Mouse (Mus musculus): ENCODE measurements at regions not wholly inside any gene's neighbourhood (a gene's known extent, or its start where the extent isn't known, plus 50 kb on each side); places are given as distances from the start of the nearest gene placed in this dataset.

DNA sequence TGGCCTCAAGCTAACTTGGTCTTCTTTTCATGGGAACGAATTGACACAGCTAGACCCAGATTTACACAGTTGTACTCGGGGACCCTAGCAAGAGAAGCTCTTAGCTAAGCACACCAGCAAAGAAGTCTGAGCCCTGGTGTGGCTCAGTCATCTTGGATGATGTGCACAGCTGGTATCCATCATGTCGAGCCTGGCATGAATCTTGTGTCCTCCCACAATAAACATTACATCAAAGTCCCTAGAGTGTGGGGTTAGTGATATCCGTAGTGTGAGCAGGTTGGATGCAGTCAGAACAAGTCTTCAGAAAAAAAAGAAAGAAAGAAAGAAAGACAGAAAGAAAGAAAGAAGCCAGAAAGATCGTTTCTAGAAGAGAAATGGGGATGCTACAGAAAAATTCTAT, 52.1 kb upstream of the Hmcn1 start:
- no peak overlapping the region for H3K27ac ChIP-seq (ENCODE audit: low read length)
- H3K4me2 ChIP-seq (ENCODE audit: low read depth, low read length): no peak overlapping the region
- no peak for ATAC-seq (replicated peaks; ENCODE audit: extremely low read depth, insufficient read depth, low FRiP score)
- no peak overlapping the region for H3K4me3 ChIP-seq (ENCODE audit: low read length)
- WGBS: 52% methylated on average over 5 of the region's 5 CpGs
- no peaks in the 10 kb centered on the region for H3K27me3 ChIP-seq (ENCODE audit: control insufficient read depth, insufficient read depth, low read length)
- H3K9ac ChIP-seq (ENCODE audit: low read length): no peak overlapping the region
- no peaks in the 10 kb centered on the region for H3K9me3 ChIP-seq (replicated peaks; ENCODE audit: control insufficient read depth, low read length)
- no peaks in the 10 kb centered on the region; the same call in 1 of the 2 replicates for H3K4me1 ChIP-seq (ENCODE audit: control insufficient read depth, insufficient read depth, low read length)
- no peaks in the 10 kb centered on the region for H3K36me3 ChIP-seq (ENCODE audit: control insufficient read depth, insufficient read depth)

DNA sequence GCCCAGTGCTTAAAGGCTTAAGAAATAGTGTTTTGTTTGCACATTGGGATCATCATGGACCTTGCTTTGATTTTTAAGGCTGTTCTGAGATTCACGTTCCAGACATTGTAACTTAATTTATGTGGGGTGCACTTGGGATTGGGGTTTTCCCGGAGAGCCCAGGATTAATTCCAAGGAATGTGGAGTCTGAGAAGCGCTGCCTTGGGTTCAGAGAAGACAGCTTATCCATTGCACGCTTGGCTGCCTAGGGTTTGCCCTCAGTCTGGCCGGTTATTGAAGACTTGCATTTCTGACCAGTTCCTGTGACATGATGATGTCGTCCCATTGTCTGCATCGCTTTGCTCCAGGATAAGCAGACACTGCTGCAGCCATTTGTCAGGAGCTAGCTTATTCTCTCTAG, 53.4 kb upstream of the Hmcn1 start:
- H3K27ac ChIP-seq (ENCODE audit: low read length): no peak overlapping the region

DNA sequence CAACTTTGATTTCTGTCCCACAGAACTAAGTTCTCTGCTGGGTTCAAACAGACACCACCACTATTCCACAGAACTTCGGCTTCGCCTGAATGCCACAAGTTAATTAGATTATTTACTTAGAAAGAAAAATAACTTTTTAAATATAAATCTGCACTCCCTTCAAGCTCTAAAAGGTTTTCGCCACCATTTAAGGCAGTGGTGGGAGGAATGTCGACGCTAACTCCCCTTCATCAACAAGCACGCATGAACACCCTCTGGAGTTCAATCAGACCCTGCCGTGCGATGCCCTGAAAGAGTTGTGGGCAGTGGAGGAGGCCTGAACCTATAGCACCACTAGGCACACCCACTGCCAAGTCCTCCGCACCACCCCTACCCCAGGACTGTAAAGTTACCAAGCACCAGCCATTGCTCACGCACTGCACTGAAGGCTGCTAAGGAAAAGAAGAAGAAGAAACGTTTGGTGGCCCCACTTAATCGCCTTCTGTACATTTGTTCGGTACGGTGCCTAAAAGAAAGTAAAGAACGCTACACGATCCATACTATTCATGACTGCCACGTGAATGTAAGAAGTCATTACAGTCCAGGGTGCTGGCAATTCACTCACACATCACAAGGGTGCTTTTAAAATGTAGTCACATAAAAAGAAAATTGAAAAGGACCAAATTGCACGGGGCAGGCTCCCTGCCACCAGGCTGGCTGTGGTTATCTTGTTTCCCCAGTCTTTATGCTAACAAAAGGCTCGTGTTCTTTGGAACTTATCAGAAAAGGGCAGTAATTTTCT, 56.7 kb upstream of the Hmcn1 start:
- Histone ChIP-seq H3K4me1 (ENCODE audit: control insufficient read depth, insufficient read depth, low read length) (peaks cover 2% of the 10 kb centered on the region; the same call in 1 of the 2 replicates), H3K4me3 (ENCODE audit: low read length) (no peak overlapping the region), H3K27me3 (ENCODE audit: control insufficient read depth, insufficient read depth, low read length) (no peaks in the 10 kb centered on the region), H3K4me2 (ENCODE audit: low read depth, low read length) (no peak overlapping the region), H3K9ac (ENCODE audit: low read length) (no peak overlapping the region), H3K9me3 (replicated peaks; ENCODE audit: control insufficient read depth, low read length) (no peaks in the 10 kb centered on the region), H3K36me3 (ENCODE audit: control insufficient read depth, insufficient read depth) (no peaks in the 10 kb centered on the region), H3K27ac (ENCODE audit: low read length) (no peak overlapping the region)
- no peak for ATAC-seq (replicated peaks; ENCODE audit: extremely low read depth, insufficient read depth, low FRiP score)
- 71% methylated on average over 19 of the region's 19 CpGs for WGBS

More for the DNA sequence above, 53.4 kb upstream of the Hmcn1 start:
- WGBS: 51% methylated on average over 7 of the region's 7 CpGs
- Histone ChIP-seq H3K27me3 (ENCODE audit: control insufficient read depth, insufficient read depth, low read length) (no peaks in the 10 kb centered on the region), H3K4me3 (ENCODE audit: low read length) (no peak overlapping the region), H3K4me1 (ENCODE audit: control insufficient read depth, insufficient read depth, low read length) (no peaks in the 10 kb centered on the region), H3K9ac (ENCODE audit: low read length) (no peak overlapping the region), H3K36me3 (ENCODE audit: control insufficient read depth, insufficient read depth) (no peaks in the 10 kb centered on the region), H3K4me2 (ENCODE audit: low read depth, low read length) (no peak overlapping the region), H3K9me3 (replicated peaks; ENCODE audit: control insufficient read depth, low read length) (no peaks in the 10 kb centered on the region)
- no peak for ATAC-seq (replicated peaks; ENCODE audit: extremely low read depth, insufficient read depth, low FRiP score)

- Histone ChIP-seq H3K9me3 (replicated peaks; ENCODE audit: control insufficient read depth, low read length) (no peaks in the 10 kb centered on the region), H3K9ac (ENCODE audit: low read length) (no peak overlapping the region), H3K27me3 (ENCODE audit: control insufficient read depth, insufficient read depth, low read length) (no peaks in the 10 kb centered on the region), H3K4me1 (ENCODE audit: control insufficient read depth, insufficient read depth, low read length) (peaks cover 3% of the 10 kb centered on the region; the same call in 1 of the 2 replicates), H3K4me3 (ENCODE audit: low read length) (no peak overlapping the region), H3K27ac (ENCODE audit: low read length) (no peak overlapping the region), H3K4me2 (ENCODE audit: low read depth, low read length) (no peak overlapping the region), H3K36me3 (ENCODE audit: control insufficient read depth, insufficient read depth) (no peaks in the 10 kb centered on the region)
- 94% methylated on average over 3 of the region's 3 CpGs for WGBS
- ATAC-seq (replicated peaks; ENCODE audit: extremely low read depth, insufficient read depth, low FRiP score): no peak
These were observed 57.2 kb upstream of the Hmcn1 start for GRCm38 (mm10) chr1:151050507-151050816.

GRCm38 (mm10) chr1:151053268-151053667, 60.0 kb upstream of the Hmcn1 start:
- no peaks in the 10 kb centered on the region for H3K9me3 ChIP-seq (replicated peaks; ENCODE audit: control insufficient read depth, low read length)
- peaks cover 3% of the 10 kb centered on the region; the same call in 1 of the 2 replicates for H3K4me1 ChIP-seq (ENCODE audit: control insufficient read depth, insufficient read depth, low read length)
- 70% methylated on average over 5 of the region's 5 CpGs for WGBS
- H3K27ac ChIP-seq (ENCODE audit: low read length): no peak overlapping the region
- H3K27me3 ChIP-seq (ENCODE audit: control insufficient read depth, insufficient read depth, low read length): no peaks in the 10 kb centered on the region
- no peak for ATAC-seq (replicated peaks; ENCODE audit: extremely low read depth, insufficient read depth, low FRiP score)
- H3K36me3 ChIP-seq (ENCODE audit: control insufficient read depth, insufficient read depth): no peaks in the 10 kb centered on the region
- H3K9ac ChIP-seq (ENCODE audit: low read length): no peak overlapping the region
- no peak overlapping the region for H3K4me3 ChIP-seq (ENCODE audit: low read length)
- no peak overlapping the region for H3K4me2 ChIP-seq (ENCODE audit: low read depth, low read length)

DNA sequence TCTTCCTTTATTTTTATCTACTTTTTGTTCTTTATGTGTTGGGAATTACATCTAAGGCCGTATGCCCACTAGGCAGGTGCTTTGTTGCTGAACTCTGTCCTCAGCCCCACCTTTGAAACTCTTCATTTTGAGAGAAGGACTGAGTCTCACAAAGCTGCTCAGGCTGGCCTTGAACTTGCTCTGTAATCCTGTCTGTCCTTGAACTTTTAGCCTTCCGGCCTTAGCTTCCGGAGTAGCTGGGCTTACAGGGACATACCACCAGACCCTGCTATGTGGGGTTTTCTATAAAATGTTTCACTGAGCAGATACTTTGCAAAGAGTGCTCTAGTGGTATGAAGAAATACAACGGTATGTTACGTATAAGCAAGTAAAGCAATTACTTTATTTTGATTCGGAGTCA, 62.2 kb upstream of the Hmcn1 start:
- Histone ChIP-seq H3K36me3 (ENCODE audit: control insufficient read depth, insufficient read depth) (no peaks in the 10 kb centered on the region), H3K4me2 (ENCODE audit: low read depth, low read length) (no peak overlapping the region), H3K9me3 (replicated peaks; ENCODE audit: control insufficient read depth, low read length) (no peaks in the 10 kb centered on the region), H3K9ac (ENCODE audit: low read length) (no peak overlapping the region), H3K4me1 (ENCODE audit: control insufficient read depth, insufficient read depth, low read length) (peaks cover 3% of the 10 kb centered on the region; the same call in 1 of the 2 replicates), H3K27ac (ENCODE audit: low read length) (no peak overlapping the region), H3K4me3 (ENCODE audit: low read length) (no peak overlapping the region), H3K27me3 (ENCODE audit: control insufficient read depth, insufficient read depth, low read length) (no peaks in the 10 kb centered on the region)
- ATAC-seq (replicated peaks; ENCODE audit: extremely low read depth, insufficient read depth, low FRiP score): no peak
- 86% methylated on average over 6 of the region's 6 CpGs for WGBS

- no peaks in the 10 kb centered on the region for H3K27me3 ChIP-seq (ENCODE audit: control insufficient read depth, insufficient read depth, low read length)
- ATAC-seq (replicated peaks; ENCODE audit: extremely low read depth, insufficient read depth, low FRiP score): no peak
- H3K4me3 ChIP-seq (ENCODE audit: low read length): no peak overlapping the region
- H3K4me2 ChIP-seq (ENCODE audit: low read depth, low read length): no peak overlapping the region
- 86% methylated on average over 4 of the region's 4 CpGs for WGBS
- H3K9me3 ChIP-seq (replicated peaks; ENCODE audit: control insufficient read depth, low read length): no peaks in the 10 kb centered on the region
- no peak overlapping the region for H3K27ac ChIP-seq (ENCODE audit: low read length)
- no peaks in the 10 kb centered on the region for H3K36me3 ChIP-seq (ENCODE audit: control insufficient read depth, insufficient read depth)
- peaks cover 10% of the 10 kb centered on the region for H3K4me1 ChIP-seq (ENCODE audit: control insufficient read depth, insufficient read depth, low read length)
- H3K9ac ChIP-seq (ENCODE audit: low read length): no peak overlapping the region
These were observed 66.4 kb upstream of the Hmcn1 start for GRCm38 (mm10) chr1:151059546-151060136.

DNA sequence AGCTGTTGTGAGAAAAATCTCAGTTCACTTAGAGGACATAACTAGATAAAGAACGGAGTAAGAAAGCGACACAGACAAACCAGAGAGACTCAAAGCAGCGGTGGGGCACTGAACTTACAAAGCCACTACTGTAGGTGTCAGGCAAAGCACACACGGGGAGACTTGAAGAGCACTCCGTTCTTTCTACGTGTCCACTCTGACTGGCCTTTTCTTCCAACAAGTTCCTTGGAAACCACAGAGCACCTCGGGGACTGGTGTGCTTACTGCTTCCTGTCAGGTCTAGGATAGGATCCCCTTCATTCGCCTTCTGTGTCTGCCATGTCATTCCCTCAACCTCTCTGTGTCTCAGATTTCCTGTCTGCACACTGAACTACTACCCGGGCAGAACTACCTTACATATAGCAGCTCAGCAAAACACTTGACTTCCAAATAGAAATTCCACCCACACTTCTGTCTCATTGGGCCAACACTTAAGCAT, 71.9 kb upstream of the Hmcn1 start:
- WGBS: 42% methylated on average over 9 of the region's 9 CpGs
- no peaks in the 10 kb centered on the region for H3K27me3 ChIP-seq (ENCODE audit: control insufficient read depth, insufficient read depth, low read length)
- H3K4me3 ChIP-seq (ENCODE audit: low read length): no peak overlapping the region
- H3K9ac ChIP-seq (ENCODE audit: low read length): no peak overlapping the region
- H3K4me2 ChIP-seq (ENCODE audit: low read depth, low read length): no peak overlapping the region
- H3K36me3 ChIP-seq (ENCODE audit: control insufficient read depth, insufficient read depth): no peaks in the 10 kb centered on the region
- H3K27ac ChIP-seq (ENCODE audit: low read length): no peak overlapping the region
- no peak for ATAC-seq (replicated peaks; ENCODE audit: extremely low read depth, insufficient read depth, low FRiP score)
- H3K9me3 ChIP-seq (replicated peaks; ENCODE audit: control insufficient read depth, low read length): no peaks in the 10 kb centered on the region
- H3K4me1 ChIP-seq (ENCODE audit: control insufficient read depth, insufficient read depth, low read length): peaks cover 7% of the 10 kb centered on the region

- H3K27ac ChIP-seq (ENCODE audit: low read length): no peak overlapping the region
- no peak overlapping the region for H3K9ac ChIP-seq (ENCODE audit: low read length)
- H3K4me2 ChIP-seq (ENCODE audit: low read depth, low read length): no peak overlapping the region
- H3K4me3 ChIP-seq (ENCODE audit: low read length): no peak overlapping the region
- H3K4me1 ChIP-seq (ENCODE audit: control insufficient read depth, insufficient read depth, low read length): peaks cover 7% of the 10 kb centered on the region
- no peak for ATAC-seq (replicated peaks; ENCODE audit: extremely low read depth, insufficient read depth, low FRiP score)
- WGBS: 82% methylated on average over 15 of the region's 15 CpGs
- H3K27me3 ChIP-seq (ENCODE audit: control insufficient read depth, insufficient read depth, low read length): no peaks in the 10 kb centered on the region
- no peaks in the 10 kb centered on the region for H3K9me3 ChIP-seq (replicated peaks; ENCODE audit: control insufficient read depth, low read length)
- H3K36me3 ChIP-seq (ENCODE audit: control insufficient read depth, insufficient read depth): no peaks in the 10 kb centered on the region
These were observed 73.3 kb upstream of the Hmcn1 start for GRCm38 (mm10) chr1:151066379-151067128.
